Mouse (Mus musculus): ENCODE data around the gene Btbd2.
"Not testable (repeated sequence)": the region's sequence is repeated elsewhere in the genome, so short reads cannot be mapped to it uniquely, and the experiment has no call there.

Gene Btbd2

GRCm38 (mm10) chr10:80650392-80650791, 6.5 kb downstream of the Btbd2 start:
- no peak for DNase-seq (ENCODE audit: low read depth, low spot score)

- DNase-seq (ENCODE audit: low read depth, low spot score), result not testable (repeated sequence)
These were observed 7.0 kb downstream of the Btbd2 start for GRCm38 (mm10) chr10:80649910-80650309.

- DNase-seq (ENCODE audit: low read depth, low spot score), result no peak
These were observed 9.9 kb downstream of the Btbd2 start for GRCm38 (mm10) chr10:80646936-80647335.

DNA sequence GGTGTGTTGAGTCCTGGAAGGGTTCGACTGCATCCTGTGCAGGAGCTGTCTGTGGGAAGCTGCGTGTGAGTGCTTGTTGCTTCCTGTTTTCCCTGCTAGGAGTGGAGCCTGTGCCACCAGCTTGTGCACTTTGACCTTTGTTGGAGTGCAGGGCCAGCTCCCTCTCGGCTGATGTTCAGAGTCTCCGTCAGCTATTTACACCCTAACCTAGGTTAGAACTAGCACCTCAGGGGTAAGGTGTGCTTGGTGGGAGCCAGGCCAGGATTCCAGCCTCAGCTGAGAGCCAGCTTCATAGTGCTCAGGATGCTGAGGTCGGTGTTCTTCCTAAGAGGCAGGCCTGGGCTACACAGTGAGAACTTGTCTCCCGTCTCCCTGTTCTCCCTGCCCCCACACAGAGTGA, 21.5 kb downstream of the Btbd2 start:
- DNase-seq (ENCODE audit: low read depth, low spot score), result no peak

DNA sequence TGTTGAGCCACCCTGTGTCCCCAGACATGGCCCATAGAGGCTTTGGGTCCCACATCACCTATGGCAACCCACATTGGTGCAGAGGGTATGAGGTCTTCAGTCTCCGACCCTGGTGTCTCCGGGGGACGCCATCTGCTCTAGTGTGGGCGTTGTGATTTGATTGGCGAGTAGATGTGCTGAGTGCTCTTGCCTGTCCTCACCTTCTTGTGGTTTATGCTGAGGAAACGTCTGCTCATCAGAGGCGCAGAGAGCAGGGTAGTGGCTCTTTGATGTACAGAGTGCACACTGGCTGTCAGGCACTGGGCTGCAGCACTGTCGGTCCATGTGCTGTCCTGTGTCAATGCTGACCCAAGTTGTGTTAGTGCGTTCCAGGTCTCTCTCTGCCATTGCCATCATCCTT, 27.9 kb downstream of the Btbd2 start:
- no peak for DNase-seq (ENCODE audit: low read depth, low spot score)

GRCm38 (mm10) chr10:80627685-80628084, 29.2 kb downstream of the Btbd2 start:
- DNase-seq (ENCODE audit: low read depth, low spot score), result no peak

- no peak for DNase-seq (ENCODE audit: low read depth, low spot score)
These were observed 31.1 kb downstream of the Btbd2 start for GRCm38 (mm10) chr10:80625764-80626163.

GRCm38 (mm10) chr10:80623457-80624191, 33.2 kb downstream of the Btbd2 start:
- no peak for DNase-seq (ENCODE audit: low read depth, low spot score)

- DNase-seq (ENCODE audit: low read depth, low spot score), result no peak
These were observed 34.0 kb downstream of the Btbd2 start, which contains the start of gene Csnk1g2 for GRCm38 (mm10) chr10:80622661-80623456. TSS of gene Csnk1g2 (plus strand) at chr10:80622838.

- DNase-seq (ENCODE audit: low read depth, low spot score), result peak; percentile 100
These were observed 34.8 kb downstream of the Btbd2 start for GRCm38 (mm10) chr10:80621940-80622660.

DNA sequence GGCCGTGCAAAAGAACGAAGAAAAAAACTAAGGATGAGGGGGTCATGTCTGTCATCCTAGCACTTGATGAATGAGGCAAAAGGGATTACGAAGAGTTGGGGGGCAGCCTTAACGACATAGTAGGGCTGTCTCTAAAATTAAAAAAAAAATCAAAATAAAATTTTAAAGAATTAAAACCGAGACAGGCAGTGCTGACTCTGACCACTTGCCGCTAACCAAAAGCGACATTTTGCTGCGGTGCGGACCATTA, 35.3 kb downstream of the Btbd2 start:
- DNase-seq (ENCODE audit: low read depth, low spot score), result no peak

DNA sequence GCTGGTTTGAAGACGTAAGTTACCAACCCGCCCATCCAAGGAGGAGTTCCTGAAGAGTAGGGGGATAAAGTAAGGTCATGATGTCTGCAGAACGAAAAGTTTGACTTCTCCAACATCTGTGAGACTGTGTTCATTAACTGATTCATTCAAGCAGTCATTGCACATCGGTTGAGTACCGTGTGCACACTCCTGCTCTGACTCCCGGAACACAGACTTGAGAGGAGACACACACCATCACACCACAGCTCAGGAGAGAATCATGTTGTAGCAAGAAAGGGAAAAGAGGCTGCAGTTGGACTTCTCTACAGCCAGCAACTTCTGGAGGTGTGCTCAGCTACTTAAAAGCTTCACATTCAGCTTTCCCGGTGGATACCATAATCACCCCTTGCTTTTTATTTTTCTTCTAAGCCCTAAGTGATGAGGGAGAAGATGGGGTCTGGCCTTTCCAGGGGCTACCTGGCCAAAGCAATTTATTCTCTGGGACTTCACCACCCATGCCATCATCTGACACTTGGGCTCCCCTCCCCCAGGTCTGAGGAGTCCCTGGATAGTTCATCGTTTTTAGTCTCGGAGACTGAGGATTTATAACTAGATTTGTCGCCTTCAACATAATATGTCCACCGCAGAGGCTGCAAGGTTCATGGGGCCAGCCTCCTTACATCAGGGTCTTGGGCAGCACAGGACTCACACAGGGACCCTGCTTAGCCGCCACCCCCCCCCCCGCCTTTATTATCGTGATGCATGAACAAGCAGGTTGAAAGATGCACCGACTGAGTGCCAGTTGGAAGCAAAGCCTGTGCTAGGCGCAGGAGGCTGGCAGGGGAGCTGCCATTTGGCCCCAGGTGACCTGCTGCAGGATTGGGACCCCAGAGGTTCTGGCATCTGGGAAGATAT, 35.8 kb downstream of the Btbd2 start:
- no peak for DNase-seq (ENCODE audit: low read depth, low spot score)

DNA sequence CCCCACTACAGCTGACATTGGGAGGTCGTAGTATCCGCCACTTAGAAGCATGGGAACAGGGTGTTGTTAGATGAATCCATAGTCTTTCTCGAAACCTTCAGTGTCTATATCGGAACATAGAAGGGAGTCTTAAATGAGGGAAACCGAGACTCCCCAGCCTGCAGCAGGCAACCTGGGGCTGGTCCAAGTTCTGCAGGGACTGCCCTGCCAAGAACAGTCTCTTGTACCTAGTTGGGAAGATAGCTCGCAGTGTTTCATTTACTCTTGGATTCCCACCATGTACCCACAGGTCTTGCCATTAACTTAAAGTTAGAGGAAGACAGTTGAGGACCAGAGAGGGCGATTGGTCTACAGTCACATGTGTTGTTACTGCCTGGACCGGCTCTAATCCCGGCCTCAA, 36.5 kb downstream of the Btbd2 start:
- DNase-seq (ENCODE audit: low read depth, low spot score), result no peak

DNA sequence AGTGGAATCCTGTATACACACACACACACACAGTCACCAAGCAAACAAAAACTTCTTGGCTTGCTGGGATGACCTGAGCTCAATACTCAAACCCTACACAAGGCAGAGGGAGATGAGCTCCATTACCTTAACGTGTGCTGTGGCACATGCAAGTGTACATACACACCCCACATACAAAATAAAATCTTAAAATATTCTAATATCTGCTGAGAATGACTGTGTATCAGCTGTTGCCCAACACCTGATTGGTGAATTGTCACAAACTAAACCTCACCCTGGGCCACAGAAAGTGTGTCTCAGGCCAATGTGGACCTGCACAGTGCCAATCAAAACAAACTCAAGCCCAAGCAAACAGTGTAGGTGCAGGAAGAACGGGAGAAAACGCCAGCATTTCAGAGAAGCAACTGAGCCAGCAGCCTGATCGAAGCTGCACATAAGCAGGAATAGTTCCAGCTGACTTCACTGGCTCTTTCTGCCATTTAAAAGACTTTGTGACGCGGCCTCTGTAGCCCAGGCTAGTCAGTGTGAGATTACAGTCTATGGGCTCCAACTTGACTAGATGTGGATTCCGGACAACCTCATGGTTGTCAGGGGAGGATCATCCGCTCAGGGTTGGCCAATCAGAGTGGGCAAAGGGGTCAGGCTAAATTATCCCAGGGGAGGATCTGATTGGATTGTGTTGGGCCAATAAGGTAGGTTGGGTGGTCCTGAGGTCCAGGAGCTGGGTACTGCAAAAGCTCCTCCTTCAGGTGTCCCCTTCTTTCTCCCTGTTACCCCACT, 37.2 kb downstream of the Btbd2 start:
- DNase-seq (ENCODE audit: low read depth, low spot score), result no peak

DNA sequence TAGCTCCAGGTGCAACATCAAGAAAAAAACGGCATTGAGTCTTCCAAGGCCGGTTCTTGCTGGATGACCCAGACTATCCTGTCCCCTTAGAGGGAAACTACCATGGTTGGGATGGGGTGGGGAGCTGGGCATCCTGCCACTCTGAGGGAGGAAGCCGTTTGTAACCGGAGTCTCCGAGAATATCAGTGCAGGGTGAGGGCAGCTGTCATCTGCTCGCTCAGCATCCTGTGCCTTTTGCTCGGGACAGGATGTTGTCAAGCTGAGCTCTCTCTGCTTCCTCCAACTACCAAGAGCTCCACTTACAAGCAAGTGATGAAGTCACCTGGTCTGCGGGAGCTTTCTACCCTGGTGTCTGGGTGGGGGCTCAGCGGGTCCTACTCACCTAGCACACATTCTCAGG, 38.7 kb downstream of the Btbd2 start:
- no peak for DNase-seq (ENCODE audit: low read depth, low spot score)

- no peak for DNase-seq (ENCODE audit: low read depth, low spot score)
These were observed 42.5 kb downstream of the Btbd2 start for GRCm38 (mm10) chr10:80614351-80614750.

GRCm38 (mm10) chr10:80613821-80614220, 43.0 kb downstream of the Btbd2 start:
- no peak for DNase-seq (ENCODE audit: low read depth, low spot score)

- no peak for DNase-seq (ENCODE audit: low read depth, low spot score)
These were observed 45.0 kb downstream of the Btbd2 start for GRCm38 (mm10) chr10:80611905-80612304.

DNA sequence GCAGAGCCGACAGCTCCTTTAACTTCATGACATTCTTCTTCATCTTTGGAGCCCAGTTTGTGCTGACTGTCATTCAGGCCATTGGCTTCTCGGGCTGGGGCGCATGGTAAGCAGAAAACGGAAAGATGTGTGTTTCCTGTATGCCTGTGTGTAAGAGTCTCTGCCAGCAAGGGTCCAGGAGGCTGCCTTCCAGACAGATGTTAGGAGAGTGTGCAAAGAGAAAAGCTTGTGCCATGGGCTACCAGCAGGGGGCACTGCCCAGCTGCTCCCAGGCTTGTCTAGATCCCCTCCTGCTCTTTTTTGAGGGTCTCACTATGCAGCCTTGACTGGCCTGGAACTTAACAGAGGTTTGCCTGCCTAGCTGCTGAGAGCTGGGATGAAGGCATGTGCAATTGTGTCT, 45.8 kb downstream of the Btbd2 start:
- no peak for DNase-seq (ENCODE audit: low read depth, low spot score)

- no peak for DNase-seq (ENCODE audit: low read depth, low spot score)
These were observed 46.6 kb downstream of the Btbd2 start for GRCm38 (mm10) chr10:80610116-80610785.
